Mouse (Mus musculus) ES-Bruce4 (cell line): Measurements from ENCODE around the gene Fam214b.

Experiments used
- CTCF ChIP-seq: IDR thresholded peaks from one replicate; pipeline ENCODE4 v1.8.1; 2011; ENCODE audit warnings: low read depth, low read length
- POLR2A ChIP-seq: IDR thresholded peaks from one replicate; pipeline ENCODE4 v1.8.1; 2011; ENCODE audit warnings: low read length; ENCODE audit not compliant: insufficient read depth

DNA sequence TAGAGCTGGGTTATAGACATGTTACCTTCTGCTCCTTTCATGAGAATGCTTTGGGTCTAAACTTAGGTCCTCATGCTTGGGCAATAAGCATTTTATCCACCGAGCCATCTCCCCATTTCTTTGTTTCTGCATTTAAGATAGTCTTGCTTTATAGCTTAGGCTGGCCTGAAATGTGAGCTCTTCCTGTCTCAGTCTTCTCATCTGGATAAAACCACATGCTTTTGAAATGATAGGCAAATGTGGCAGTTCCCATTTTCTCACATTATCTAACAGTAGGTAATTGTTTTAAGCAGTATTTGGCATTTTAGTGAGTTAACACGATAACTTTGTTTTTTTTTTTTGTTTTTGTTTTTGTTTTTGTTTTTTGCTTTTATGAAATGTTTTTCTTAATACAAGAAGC lies 43.9 kb upstream of the Fam214b start:
- TF ChIP-seq CTCF (no peak), POLR2A (no peak)
